Mouse (Mus musculus): ENCODE results near the gene Kbtbd12.

- TF ChIP-seq CTCF (IDR thresholded peaks at IDR 0.05; ENCODE audit: extremely low read depth, insufficient read depth, insufficient read length, insufficient replicate concordance) (no peak), POLR2A (IDR thresholded peaks at IDR 0.05; ENCODE audit: low read depth, low read length) (no peak)
These were observed 32.5 kb downstream of the Kbtbd12 start for GRCm38 (mm10) chr6:88605235-88605634.
